In the genomic region with DNA sequence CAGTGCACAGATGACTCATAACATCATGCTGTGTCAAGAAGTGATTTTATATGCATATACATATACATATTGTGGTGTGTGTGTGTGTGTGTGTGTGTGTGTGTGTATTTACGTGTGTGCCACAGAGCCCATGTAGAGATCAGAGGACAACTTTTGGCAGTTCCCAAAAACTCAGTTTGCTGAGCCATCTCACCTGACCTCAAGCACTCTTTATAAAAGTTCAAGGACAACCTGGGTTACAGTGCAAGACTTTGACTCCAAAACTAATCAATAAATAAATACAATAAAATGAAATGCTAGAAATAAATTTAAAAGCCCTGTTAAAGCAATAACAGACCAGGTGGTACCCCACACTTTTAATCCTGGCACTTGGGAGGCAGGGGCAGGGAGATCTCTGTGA, we compare ENCODE assay signal across 8 mouse cellular contexts. TPM values are rescaled to one million over a fixed set of nuclear protein-coding genes. Genes with fewer than 3 reads are reported as not detected.
DNase-seq lines count a peak whose midpoint lies in the region; ATAC-seq lines count a peak whose summit lies in the region.

No protein-coding gene starts in this region.

- peak overlapping the region; percentile 98 for H3K4me2 ChIP-seq in kidney, embryonic 14.5 days (replicated peaks; ENCODE audit: low read depth, low read length)
- H3K4me2 ChIP-seq in hindbrain, embryonic 16.5 days (ENCODE audit: low read length): peak overlapping the region; percentile 93
- peak overlapping the region; percentile 91 for H3K4me2 ChIP-seq in midbrain, embryonic 16.5 days (ENCODE audit: low read length)

- ATAC-seq in kidney, embryonic 14.5 days (ENCODE audit: low FRiP score, low TSS enrichment): no peak
- ATAC-seq in hindbrain, embryonic 16.5 days: no peak
- ATAC-seq in midbrain, embryonic 16.5 days: no peak
- no peak for ATAC-seq in inflammation-experienced regulatory T-cells, adult 6 months

- H3K4me3 ChIP-seq in kidney, embryonic 14.5 days (ENCODE audit: low read length): peak overlapping the region; percentile 68
- peak overlapping the region; percentile 89 for H3K4me3 ChIP-seq in brown adipose tissue, adult 24 weeks (ENCODE audit: insufficient read depth, low read depth, low read length)
- peak overlapping the region; percentile 81 for H3K4me3 ChIP-seq in hindbrain, embryonic 16.5 days (ENCODE audit: low read length)
- H3K4me3 ChIP-seq in midbrain, embryonic 16.5 days (ENCODE audit: low read depth, low read length): peak overlapping the region; percentile 66

- no peaks in the 10 kb centered on the region for H3K9me3 ChIP-seq in kidney, embryonic 14.5 days (ENCODE audit: control insufficient read depth, low read length)
- H3K9me3 ChIP-seq in hindbrain, embryonic 16.5 days (ENCODE audit: control insufficient read depth, low read length): no peaks in the 10 kb centered on the region
- H3K9me3 ChIP-seq in midbrain, embryonic 16.5 days (replicated peaks; ENCODE audit: control insufficient read depth, low read length, poor library complexity, severe bottlenecking): no peaks in the 10 kb centered on the region

- H3K27ac ChIP-seq in kidney, embryonic 14.5 days (ENCODE audit: low read depth, low read length): no peak overlapping the region
- peak overlapping the region; percentile 92 for H3K27ac ChIP-seq in brown adipose tissue, adult 24 weeks (replicated peaks; ENCODE audit: low read depth, low read length)
- no peak overlapping the region for H3K27ac ChIP-seq in hindbrain, embryonic 16.5 days (ENCODE audit: low read depth, low read length)
- no peak overlapping the region for H3K27ac ChIP-seq in midbrain, embryonic 16.5 days (ENCODE audit: low read length)

- H3K4me1 ChIP-seq in kidney, embryonic 14.5 days (ENCODE audit: control insufficient read depth, insufficient read depth, low read length): peaks cover 12% of the 10 kb centered on the region; the same call in 1 of the 2 replicates
- peaks cover 4% of the 10 kb centered on the region; the same call in 1 of the 2 replicates for H3K4me1 ChIP-seq in brown adipose tissue, adult 24 weeks (ENCODE audit: control insufficient read depth, insufficient read depth, insufficient read length, low read length)
- H3K4me1 ChIP-seq in hindbrain, embryonic 16.5 days (ENCODE audit: control insufficient read depth, insufficient read depth, low read depth, low read length): peaks cover 15% of the 10 kb centered on the region
- H3K4me1 ChIP-seq in midbrain, embryonic 16.5 days (ENCODE audit: control insufficient read depth, insufficient read depth, low read length): peaks cover 14% of the 10 kb centered on the region

- DNase-seq in kidney, adult 11 months: no peak
- DNase-seq in cerebellum, postnatal 14 days: no peak
- no peak for DNase-seq in adipocyte (ENCODE audit: low spot score)

- no peaks in the 10 kb centered on the region for H3K27me3 ChIP-seq in kidney, embryonic 14.5 days (ENCODE audit: control insufficient read depth, insufficient read depth, low read length)
- peaks cover 2% of the 10 kb centered on the region; the same call in 1 of the 2 replicates for H3K27me3 ChIP-seq in hindbrain, embryonic 16.5 days (replicated peaks; ENCODE audit: control insufficient read depth, insufficient read depth, low read length)
- H3K27me3 ChIP-seq in midbrain, embryonic 16.5 days (ENCODE audit: control insufficient read depth, insufficient read depth, low read depth, low read length): peaks cover 3% of the 10 kb centered on the region; the same call in 1 of the 2 replicates

- no peaks in the 10 kb centered on the region for H3K36me3 ChIP-seq in kidney, embryonic 14.5 days (ENCODE audit: control insufficient read depth, insufficient read depth, low read length)
- H3K36me3 ChIP-seq in hindbrain, embryonic 16.5 days (ENCODE audit: control insufficient read depth, insufficient read depth, low read length): no peaks in the 10 kb centered on the region
- no peaks in the 10 kb centered on the region for H3K36me3 ChIP-seq in midbrain, embryonic 16.5 days (ENCODE audit: control insufficient read depth, insufficient read depth, low read length)

- H3K9ac ChIP-seq in kidney, embryonic 14.5 days (ENCODE audit: low read depth, low read length): peak overlapping the region; percentile 72
- peak overlapping the region; percentile 78 for H3K9ac ChIP-seq in hindbrain, embryonic 16.5 days (ENCODE audit: low read depth, low read length)
- H3K9ac ChIP-seq in midbrain, embryonic 16.5 days (ENCODE audit: low read depth, low read length): peak overlapping the region; percentile 77; the same call in 1 of the 2 replicates

- 81% methylated on average over 1 of the region's 1 CpGs for WGBS in kidney, embryonic 14.5 days
- WGBS in hindbrain, embryonic 16.5 days: 77% methylated on average over 1 of the region's 1 CpGs
- 54% methylated on average over 1 of the region's 1 CpGs for WGBS in midbrain, embryonic 16.5 days

RNA-seq across cellular contexts. Expression of a gene that starts 0.8 kb away (rescaled TPM):
- polyA plus RNA-seq in kidney, embryonic 14.5 days (2014; fragmentation: Nextera tagmentation; extraction: Ambion mirVana): 2.1 and 3.0 TPM in 2 replicates
- 75.9 and 89.9 TPM in 2 replicates for polyA plus RNA-seq in brown adipose tissue, adult 24 weeks (2012; ENCODE audit: insufficient read depth, insufficient read length, missing spikeins)
- 9.5 and 10.1 TPM in 2 replicates for polyA plus RNA-seq in hindbrain, embryonic 16.5 days (2015; fragmentation: Nextera tagmentation; extraction: Ambion mirVana)
- polyA plus RNA-seq in midbrain, embryonic 16.5 days (2015; fragmentation: Nextera tagmentation; extraction: Ambion mirVana): 6.8 and 9.2 TPM in 2 replicates
- polyA plus RNA-seq in inflammation-experienced regulatory T-cells, adult 6 months (2017; shearing (Covaris generic)): 10 to 100 TPM in 2 of 3 experiments, 1 to 10 TPM in 1; 5.1 to 15.7 (median 11.2) TPM

RNA-seq across cellular contexts. Expression of a gene that starts 22.8 kb away (rescaled TPM):
- 23.7 and 33.0 TPM in 2 replicates for polyA plus RNA-seq in kidney, embryonic 14.5 days (2014; fragmentation: Nextera tagmentation; extraction: Ambion mirVana)
- 5.9 and 10.4 TPM in 2 replicates for polyA plus RNA-seq in brown adipose tissue, adult 24 weeks (2012; ENCODE audit: insufficient read depth, insufficient read length, missing spikeins)
- 85.1 and 92.6 TPM in 2 replicates for polyA plus RNA-seq in hindbrain, embryonic 16.5 days (2015; fragmentation: Nextera tagmentation; extraction: Ambion mirVana)
- polyA plus RNA-seq in midbrain, embryonic 16.5 days (2015; fragmentation: Nextera tagmentation; extraction: Ambion mirVana): 104 TPM in 2 replicates
- polyA plus RNA-seq in inflammation-experienced regulatory T-cells, adult 6 months (2017; shearing (Covaris generic)): 10 to 100 TPM; 12.6 to 23.3 (median 20.8) TPM

RNA-seq across cellular contexts. Expression of a gene that starts 23.0 kb away (rescaled TPM):
- polyA plus RNA-seq in kidney, embryonic 14.5 days (2014; fragmentation: Nextera tagmentation; extraction: Ambion mirVana): 23.2 and 24.8 TPM in 2 replicates
- 5.0 and 6.7 TPM in 2 replicates for polyA plus RNA-seq in brown adipose tissue, adult 24 weeks (2012; ENCODE audit: insufficient read depth, insufficient read length, missing spikeins)
- polyA plus RNA-seq in hindbrain, embryonic 16.5 days (2015; fragmentation: Nextera tagmentation; extraction: Ambion mirVana): 132 and 134 TPM in 2 replicates
- polyA plus RNA-seq in midbrain, embryonic 16.5 days (2015; fragmentation: Nextera tagmentation; extraction: Ambion mirVana): 116 and 133 TPM in 2 replicates
- 1 to 10 TPM; 6.0 to 9.0 (median 6.4) TPM for polyA plus RNA-seq in inflammation-experienced regulatory T-cells, adult 6 months (2017; shearing (Covaris generic))

RNA-seq across cellular contexts. Expression of a gene that starts 39.1 kb away (rescaled TPM):
- 43.6 and 47.5 TPM in 2 replicates for polyA plus RNA-seq in kidney, embryonic 14.5 days (2014; fragmentation: Nextera tagmentation; extraction: Ambion mirVana)
- polyA plus RNA-seq in brown adipose tissue, adult 24 weeks (2012; ENCODE audit: insufficient read depth, insufficient read length, missing spikeins): 20.3 and 22.0 TPM in 2 replicates
- 54.2 and 57.4 TPM in 2 replicates for polyA plus RNA-seq in hindbrain, embryonic 16.5 days (2015; fragmentation: Nextera tagmentation; extraction: Ambion mirVana)
- polyA plus RNA-seq in midbrain, embryonic 16.5 days (2015; fragmentation: Nextera tagmentation; extraction: Ambion mirVana): 51.0 and 54.5 TPM in 2 replicates
- 10 to 100 TPM; 20.8 to 30.3 (median 23.3) TPM for polyA plus RNA-seq in inflammation-experienced regulatory T-cells, adult 6 months (2017; shearing (Covaris generic))
